Mouse (Mus musculus) ES-Bruce4 (cell line): ENCODE results near the gene L3mbtl3.

Experiments used
- CTCF ChIP-seq: IDR thresholded peaks from one replicate; pipeline ENCODE4 v1.8.1; 2011; ENCODE audit warnings: low read depth, low read length
- EP300 ChIP-seq: IDR thresholded peaks from 2 replicates; pipeline ENCODE4 v1.6.1; 2011; ENCODE audit warnings: low read depth, low read length; ENCODE audit not compliant: insufficient read depth
- POLR2A ChIP-seq: IDR thresholded peaks from one replicate; pipeline ENCODE4 v1.8.1; 2011; ENCODE audit warnings: low read length; ENCODE audit not compliant: insufficient read depth

- TF ChIP-seq CTCF (no peak), POLR2A (no peak), EP300 (no peak)
Measured at GRCm38 (mm10) chr10:26297200-26297599, 78.6 kb downstream of the L3mbtl3 start.
